Mouse (Mus musculus) heart, adult 2 months (tissue): ENCODE data around the gene Tas2r138.

Experiments used
- CTCF ChIP-seq: fragments of 200-600 bp; IDR thresholded peaks from 2 replicates; pipeline ENCODE4 v1.8.1; 2022; ENCODE audit warnings: antibody characterized with exemption, mild to moderate bottlenecking, moderate library complexity
- EP300 ChIP-seq: fragments of 200-500 bp; IDR thresholded peaks from 2 replicates; pipeline ENCODE4 v1.6.1; 2011; ENCODE audit warnings: low read depth, low read length, control low read depth; ENCODE audit not compliant: insufficient read depth
- POLR2A ChIP-seq: fragments of 200-500 bp; IDR thresholded peaks from 2 replicates; pipeline ENCODE4 v1.6.1; 2011; ENCODE audit warnings: mild to moderate bottlenecking, low read depth, low read length, control low read depth; ENCODE audit not compliant: insufficient read depth

DNA sequence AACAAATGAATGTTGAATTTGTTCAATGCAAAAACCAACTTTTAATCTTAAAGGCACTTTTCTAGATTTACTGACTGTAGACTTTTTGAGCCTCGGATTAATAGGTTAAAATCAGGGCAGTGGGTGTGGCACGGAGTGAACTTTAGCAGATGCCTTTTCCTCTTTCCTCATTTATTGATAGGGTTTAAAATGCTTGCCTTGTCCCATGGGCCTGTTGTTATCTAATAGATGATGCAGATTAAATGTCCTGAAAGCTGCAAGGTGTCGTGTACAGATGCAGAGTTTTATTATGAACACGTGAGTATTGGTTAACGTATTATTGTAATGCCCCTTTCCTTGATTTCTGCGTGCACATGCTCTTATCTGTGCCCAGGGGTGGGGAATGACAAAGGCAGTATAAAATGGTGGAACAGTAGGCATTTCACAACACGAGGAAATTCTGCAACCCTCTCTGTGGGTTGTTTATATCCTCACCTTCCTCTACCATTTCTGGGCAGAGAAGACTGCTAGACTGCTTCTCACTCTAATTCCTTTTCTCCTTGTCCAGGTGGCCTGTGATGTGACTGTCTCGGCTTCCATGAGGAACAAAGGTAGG is 15.4 kb upstream of the Tas2r138 start, which contains the start of gene Mgam:
- TF ChIP-seq CTCF (no peak), POLR2A (no peak), EP300 (no peak)
